Mouse (Mus musculus): ENCODE results near the gene Mindy4. TPM values are rescaled to one million over a fixed set of nuclear protein-coding genes. Genes with fewer than 3 reads are reported as not detected.
A peak's percentile ranks its signal among the peaks of the same experiment; 100 is the strongest.

Gene Mindy4
- total RNA-seq, 2 experiments from 2014 or later, result 4.9 to 5.7 TPM

DNA sequence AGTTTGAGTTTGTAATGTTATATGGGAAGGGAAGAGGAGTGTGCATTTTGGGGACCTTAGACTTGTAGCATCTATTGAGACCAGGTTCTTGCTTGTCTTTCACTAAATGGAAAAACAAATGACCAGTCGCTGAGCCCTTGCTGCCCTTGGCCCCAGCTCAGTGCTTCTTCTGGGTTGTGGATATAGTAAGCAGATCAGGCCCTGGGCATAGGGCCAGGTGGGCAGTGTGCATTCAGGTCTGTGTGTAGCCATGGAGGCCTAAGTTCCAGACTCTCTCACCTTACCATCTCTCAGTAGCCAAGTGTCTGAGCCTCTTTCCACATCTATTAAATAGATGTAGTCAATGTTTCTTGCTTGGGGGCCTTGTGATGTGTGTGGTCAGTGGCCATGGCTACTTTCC lies 92.1 kb downstream of the Mindy4 start:
- DNase-seq (ENCODE audit: low spot score in 2 of 2), result no peak

DNA sequence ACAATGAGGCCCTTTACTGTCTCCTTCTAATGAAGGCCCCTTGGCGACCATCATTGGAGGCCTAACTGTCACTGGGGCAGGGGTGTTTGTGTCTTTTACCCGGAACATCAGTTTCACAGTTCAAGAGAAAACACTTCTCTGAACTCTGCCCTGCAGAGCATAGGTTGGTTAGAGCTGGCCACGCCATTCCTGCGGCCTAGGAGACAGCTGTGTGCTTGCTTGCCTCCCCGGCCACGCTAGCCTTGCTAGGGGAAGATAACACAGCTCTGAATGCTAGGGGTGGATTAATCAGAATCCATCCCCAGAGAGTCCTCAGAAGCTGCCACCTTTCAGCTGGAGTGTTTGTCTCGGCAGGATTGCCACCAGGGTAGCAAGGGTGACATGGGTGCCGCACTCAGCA lies 96.3 kb downstream of the Mindy4 start:
- DNase-seq (ENCODE audit: low spot score in 2 of 2), result no peak

DNA sequence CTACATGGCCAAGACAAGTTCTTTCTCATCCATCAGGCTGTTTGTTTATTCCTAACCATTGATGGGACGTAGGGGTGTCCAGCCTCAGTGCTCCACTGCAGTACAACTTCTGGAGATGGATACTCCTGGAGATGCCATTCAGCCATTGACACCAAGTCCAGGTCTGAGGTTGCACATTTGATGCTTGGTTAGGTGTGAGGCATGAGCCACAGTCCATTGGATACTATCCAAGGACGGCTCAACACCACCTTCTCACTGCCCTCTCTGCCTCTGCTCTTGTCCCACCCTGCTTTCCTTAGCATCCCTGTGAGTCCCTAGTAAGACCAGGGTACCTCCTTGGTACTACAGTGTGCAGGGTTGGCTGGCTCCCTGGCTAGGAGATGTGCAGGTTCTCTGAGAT lies 96.7 kb downstream of the Mindy4 start:
- no peak for DNase-seq (ENCODE audit: low spot score in 2 of 2)

DNA sequence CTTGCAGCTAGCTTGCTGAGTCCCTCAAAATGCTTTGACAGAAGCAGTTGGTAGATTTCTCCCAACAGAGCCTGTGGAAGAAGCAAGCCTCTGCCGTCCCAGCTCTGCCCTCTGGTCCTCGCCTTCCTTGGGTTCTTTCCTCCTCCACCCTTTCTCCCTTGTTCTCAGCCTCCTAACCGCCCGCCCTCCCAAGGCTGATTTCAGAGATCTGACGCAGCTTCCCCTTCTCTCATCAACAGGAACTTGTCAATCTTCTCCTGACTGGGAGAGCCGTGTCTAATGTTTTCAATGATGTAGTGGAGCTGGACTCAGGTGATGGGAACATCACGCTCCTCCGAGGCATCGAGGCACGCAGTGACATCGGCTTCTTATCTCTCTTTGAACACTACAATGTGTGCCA lies 97.5 kb downstream of the Mindy4 start:
- DNase-seq (ENCODE audit: low spot score in 2 of 2), result no peak

DNA sequence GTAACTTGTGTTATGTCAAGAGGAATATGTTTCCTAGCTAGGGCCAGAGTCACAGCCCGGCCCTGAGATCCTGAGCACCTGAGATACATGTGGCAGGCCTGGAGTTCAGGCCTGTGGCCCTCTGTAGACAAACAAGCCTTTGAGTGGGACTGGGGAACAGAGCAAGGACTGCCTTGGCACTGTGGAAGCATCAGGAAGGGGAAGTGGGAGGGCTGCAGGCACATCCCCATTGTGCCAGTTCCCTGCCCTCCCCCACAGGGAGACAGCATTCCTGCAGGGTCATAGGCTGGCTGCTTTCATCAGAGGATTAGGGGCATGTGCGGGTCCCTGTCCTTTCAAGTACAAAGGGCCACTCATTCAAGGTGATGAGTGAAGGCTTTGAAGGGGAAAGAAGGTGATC lies 107.0 kb downstream of the Mindy4 start:
- no peak for DNase-seq (ENCODE audit: low spot score in 2 of 2)

DNA sequence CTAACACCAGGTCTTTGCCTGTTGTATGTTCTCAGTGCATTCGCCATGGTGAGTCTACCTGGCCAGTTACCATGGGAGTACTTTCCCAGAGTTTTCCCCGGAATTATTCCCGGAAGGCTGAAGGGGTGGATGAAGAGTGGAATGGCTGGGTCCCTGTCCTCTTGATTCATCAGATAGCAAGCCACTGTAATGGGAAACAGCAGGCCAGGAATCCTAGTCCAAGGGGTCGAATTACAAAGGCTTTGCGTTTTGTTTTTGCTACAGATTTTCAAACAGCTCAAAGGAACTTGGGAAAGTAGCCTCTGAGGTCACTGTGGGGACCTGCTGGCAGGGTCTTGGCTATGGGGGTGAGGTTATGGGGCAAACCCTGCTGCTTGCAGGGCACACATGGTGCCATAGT lies 108.8 kb downstream of the Mindy4 start:
- no peak for DNase-seq (ENCODE audit: low spot score in 2 of 2)

DNA sequence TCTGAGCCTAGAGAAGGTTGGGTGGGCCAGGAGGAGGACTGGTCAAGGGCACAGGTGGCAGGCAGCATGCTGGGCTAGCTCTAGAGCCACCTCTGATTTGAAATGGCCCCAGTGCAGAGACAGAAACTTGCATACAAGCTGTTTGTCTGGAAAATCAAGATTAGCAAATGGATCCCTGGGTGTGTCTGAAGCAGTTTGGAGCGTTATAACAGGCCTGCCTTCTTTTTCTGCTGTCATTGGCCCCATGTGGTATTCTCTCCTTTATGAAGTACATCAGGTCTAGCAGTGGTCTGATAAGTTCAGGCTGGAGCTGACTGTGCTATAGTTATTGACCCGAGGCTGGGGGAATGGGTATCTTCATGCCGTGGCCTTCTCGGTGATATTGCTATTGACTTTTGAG lies 110.7 kb downstream of the Mindy4 start:
- DNase-seq (ENCODE audit: low spot score in 2 of 2), result no peak

DNA sequence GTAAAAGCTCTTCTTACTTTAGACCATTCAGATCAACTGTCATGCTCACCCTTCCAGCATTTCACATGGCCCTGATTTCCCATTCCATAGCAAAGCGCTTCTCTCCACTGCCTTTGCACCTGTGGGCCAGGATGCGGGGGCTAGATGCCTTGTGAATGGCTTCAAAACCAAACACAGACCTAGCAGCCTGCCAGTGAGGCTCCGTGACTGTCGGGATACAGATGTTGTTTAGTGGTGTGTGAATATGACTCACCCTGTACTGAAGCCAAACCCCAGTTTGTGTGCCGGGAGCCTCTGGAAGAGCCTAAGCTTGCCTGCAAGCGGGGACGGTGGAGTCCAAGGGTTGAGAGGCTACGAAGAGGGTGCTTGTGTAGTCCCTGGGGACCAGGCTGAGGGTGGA lies 111.4 kb downstream of the Mindy4 start:
- DNase-seq (ENCODE audit: low spot score in 2 of 2), result no peak

DNA sequence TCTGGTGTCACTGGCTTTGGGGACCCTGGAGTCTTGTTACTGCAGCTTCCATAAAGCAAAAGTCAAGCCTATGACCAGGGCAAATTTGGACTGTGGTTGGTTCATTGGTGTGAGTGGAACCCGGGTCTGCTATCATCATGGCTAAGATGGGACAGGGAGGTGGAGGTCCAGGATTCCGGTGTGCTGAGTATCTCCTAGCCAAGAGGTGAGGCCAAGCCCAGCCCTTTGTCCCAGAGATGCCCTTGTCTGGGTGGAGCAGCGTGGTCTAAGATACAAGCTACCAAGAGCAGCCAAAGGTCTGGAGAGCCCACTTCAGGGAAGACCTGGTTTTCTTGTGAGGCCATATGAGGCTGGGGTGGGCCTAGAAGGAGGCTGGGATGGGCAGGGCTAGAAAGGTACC lies 115.4 kb downstream of the Mindy4 start:
- no peak for DNase-seq (ENCODE audit: low spot score in 2 of 2)

DNA sequence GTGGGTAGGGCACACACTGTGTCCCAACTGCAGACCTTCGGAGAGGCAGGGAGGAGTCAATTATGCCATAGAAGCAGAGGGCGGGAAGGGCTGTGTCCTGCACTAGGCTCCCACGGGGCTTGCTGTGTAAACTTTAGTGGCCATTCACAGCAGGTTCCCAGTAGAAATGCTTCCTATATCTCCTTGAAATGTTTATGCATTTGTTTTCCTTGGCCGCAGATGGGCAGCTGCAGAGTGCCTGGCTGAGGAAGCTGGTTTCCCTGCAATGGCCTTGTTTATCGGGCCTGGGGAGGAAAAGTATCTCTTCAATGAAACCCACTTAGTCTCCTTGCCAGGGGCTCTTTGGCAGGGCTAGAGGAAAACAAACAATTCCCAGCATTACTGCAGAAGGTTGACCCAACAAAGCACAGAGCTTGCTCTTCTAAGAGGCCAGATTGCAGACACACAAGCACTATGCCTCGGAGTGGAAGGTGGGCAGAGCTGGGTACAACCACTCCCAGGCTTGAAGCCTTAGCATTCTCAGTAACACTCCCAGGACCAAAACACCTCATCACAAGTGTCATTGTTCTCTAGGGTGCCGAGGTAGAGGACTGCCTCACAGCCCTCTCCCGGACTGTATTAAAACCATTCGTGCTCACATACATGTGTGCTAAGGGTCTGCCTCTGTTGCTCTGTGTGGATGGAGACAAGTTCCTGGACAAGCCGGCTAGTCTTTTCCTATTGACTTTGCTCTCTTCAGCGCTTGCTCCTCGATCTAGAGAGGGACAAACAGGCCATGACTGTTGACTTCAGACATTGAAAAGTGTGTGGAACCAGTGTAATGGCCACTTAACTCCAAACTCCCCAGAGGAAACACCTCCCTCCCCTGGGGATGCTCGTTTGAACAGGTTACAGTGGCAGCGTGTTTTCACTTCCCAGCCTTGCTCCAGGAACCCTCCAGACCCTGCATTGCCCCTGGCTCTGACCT lies 116.7 kb downstream of the Mindy4 start:
- DNase-seq (ENCODE audit: low spot score in 2 of 2), result no peak

DNA sequence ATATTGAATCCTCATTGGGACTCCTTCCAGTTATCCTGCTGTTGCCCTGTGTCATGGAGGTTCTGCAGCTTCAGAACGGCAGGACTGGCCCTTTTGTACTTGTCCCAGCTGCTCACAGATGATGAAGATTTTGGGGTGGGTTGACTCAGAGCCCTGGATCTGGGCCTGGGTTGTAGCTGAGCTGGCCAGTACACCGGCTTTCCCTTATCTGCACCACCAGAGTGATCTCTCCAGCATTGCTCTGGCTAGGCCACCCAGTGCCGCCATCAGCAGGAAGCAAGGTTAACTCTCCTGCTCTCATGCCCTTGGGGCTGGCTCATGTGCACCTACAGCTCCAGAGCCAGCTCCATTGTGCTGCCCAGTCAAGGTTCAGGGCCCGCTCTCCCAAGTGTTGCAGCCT lies 117.7 kb downstream of the Mindy4 start:
- no peak for DNase-seq (ENCODE audit: low spot score in 2 of 2)

DNA sequence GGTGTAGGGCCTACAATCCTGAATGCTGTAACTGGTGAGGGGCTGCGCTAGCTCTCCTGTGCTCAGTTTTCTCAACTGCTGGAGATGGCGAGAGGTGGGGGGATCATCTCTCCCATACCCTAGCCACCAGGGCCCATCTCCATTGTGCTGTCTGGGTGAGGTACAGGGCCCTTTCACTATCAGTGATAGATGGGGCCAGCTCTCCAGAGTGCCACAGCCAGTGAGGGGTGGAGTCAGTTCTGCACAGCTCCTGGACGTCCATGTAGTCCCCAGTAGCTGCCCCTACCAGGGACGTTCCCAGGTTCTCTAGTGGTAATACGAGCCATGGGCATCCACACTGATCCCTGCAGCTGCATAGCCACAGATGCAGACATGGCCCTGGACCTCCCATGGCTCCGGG lies 118.3 kb downstream of the Mindy4 start:
- DNase-seq (ENCODE audit: low spot score in 2 of 2), result no peak

DNA sequence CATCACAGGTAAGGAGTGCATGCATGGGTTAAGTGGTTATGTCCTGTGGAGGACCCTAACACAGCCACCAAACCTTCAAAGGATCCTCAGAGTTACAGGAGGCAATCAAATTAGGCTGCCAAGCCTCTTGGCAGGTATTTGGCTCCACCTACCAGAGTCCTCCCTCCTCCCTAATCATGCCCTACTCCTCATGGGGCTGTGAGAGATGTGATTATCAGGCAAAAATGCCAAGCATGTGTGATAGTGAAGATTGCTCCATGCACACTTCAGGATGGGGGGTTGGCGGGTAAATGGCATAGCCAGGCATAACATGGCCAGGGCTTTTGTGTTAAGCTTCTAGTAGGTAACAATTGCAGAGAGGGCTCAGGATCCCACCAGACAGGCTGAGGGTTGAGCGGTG lies 119.8 kb downstream of the Mindy4 start:
- no peak for DNase-seq (ENCODE audit: low spot score in 2 of 2)

DNA sequence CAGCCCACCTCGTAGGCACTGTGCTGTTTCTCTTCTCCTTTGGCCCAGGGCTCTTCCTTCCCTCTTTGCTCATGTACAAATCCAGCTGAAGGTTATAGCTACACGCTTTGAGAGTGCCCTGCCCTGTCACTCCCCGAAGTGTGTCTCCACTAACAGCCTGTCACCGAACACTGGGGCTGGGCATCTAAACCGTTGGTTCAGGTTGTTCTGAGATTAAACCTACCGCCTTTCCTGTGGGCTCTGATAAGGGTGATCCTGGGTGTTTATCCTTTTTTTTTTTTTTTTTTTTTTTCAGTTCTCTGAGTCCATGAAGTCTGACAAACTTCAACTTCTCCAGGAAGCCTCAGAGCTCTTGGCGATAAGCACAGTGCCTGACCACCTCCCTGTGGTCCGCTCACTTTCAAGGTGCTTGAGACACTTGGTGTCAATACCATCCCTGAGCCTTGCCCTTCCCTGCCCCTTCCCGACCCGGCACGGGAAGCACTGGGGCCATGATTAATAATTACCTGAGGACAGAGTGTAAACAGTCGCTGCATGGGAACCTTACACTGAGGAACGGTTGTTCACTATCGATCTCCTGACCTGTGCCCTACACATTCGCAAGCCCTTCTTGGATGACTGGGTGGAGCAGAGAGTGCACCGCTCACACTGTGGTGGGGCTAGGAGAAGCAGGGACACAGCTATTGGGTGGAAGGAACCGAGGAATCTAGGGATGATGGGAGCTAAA lies 120.9 kb downstream of the Mindy4 start:
- DNase-seq (ENCODE audit: low spot score in 2 of 2), result no peak

DNA sequence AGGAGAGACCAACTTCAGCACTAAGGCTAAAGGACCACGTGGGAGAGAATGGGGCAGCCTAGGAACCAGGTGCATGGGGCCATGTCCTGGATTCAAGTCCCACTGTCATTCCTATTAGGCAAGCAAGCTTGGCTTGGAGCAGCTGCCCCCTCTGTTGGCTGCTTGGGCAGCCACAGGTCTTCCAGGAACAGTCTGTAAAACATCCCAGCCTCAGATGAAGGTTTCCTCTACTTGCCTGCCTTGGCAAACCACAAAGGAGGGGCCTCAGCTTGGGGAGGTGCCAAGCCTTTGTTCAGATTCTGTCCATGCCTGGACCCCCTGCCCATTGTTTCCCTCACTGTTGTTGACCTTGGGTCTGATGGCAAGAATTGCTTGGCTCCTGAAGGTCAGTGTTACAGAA lies 121.6 kb downstream of the Mindy4 start:
- no peak for DNase-seq (ENCODE audit: low spot score in 2 of 2)

DNA sequence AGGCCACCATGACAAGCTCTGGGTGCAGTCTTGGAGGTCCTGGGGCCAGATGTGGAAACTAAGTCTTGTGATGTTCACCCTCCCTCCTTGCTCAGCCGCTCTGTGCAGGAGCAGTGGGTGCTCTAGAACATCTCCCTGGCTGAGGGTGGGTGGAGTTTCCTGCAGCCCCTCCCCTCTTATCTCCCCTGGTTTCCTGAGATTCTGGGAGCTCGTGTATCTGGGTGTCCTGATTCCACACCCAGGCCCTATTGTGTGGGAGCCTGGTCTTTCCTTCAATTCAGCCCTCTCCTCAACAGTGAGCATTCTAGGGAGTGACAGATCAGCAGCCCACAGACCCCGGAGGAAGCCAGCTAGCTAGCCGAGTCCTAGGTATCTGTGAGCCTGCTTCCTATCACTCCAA lies 123.1 kb downstream of the Mindy4 start:
- DNase-seq (ENCODE audit: low spot score in 2 of 2), result no peak

DNA sequence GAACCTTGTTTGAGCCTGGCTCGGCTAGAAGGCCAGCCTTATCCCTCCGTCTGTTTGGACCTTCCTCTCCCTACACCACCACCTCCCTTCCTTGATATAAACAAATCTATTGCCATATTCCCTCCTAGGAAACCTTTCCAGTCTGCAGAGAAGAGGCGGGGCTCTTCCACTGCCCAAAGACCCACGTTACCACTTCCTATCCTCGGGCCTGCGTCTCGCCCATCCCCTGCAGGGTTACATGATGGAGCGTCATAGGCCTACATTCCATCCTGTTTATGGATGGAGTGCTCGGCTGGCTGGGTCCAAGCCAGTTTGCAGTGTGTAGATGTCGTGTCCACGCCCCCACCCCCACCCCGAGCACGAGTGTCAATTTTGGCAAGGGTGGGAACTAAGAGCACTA lies 124.1 kb downstream of the Mindy4 start:
- no peak for DNase-seq (ENCODE audit: low spot score in 2 of 2)

DNA sequence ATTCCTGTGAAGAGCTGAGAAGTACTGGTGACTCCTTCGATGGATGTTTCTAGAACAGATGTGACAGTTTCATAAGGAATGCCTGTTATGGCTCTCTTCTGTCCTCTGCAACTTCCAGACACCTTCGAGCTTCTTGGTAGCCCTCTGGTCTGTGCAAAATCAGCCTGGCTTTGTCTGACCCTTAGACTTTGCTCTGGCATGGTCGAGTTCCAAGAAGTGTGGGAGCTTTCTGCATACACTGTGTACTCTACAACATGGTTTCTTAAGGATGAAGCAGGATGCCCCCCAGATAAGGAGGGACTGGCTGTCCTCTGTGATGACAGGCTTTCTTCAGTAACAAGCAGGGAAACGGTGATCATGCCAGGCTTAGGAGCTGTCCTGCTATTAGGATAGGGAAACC lies 125.0 kb downstream of the Mindy4 start:
- DNase-seq (ENCODE audit: low spot score in 2 of 2), result no peak

DNA sequence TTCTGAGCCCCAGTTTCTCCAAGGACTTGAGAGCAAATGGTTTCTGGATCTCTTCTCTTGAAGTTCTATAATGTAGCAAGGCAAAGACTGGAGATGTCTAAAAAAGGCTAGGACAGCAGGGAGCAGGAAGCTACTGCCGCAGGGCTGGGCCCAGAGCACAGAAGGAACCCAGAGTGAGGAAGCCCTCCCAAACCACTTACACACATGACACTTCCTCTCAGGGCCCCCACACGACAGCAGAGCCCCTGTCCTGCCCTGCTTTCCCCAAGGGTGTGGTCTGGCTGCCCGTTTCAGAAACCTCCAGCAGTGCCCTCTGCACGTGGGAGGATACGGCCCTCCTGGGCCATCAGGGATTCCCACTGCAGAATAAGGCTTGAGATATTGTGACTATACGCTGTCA lies 128.1 kb downstream of the Mindy4 start:
- no peak for DNase-seq (ENCODE audit: low spot score in 2 of 2)

DNA sequence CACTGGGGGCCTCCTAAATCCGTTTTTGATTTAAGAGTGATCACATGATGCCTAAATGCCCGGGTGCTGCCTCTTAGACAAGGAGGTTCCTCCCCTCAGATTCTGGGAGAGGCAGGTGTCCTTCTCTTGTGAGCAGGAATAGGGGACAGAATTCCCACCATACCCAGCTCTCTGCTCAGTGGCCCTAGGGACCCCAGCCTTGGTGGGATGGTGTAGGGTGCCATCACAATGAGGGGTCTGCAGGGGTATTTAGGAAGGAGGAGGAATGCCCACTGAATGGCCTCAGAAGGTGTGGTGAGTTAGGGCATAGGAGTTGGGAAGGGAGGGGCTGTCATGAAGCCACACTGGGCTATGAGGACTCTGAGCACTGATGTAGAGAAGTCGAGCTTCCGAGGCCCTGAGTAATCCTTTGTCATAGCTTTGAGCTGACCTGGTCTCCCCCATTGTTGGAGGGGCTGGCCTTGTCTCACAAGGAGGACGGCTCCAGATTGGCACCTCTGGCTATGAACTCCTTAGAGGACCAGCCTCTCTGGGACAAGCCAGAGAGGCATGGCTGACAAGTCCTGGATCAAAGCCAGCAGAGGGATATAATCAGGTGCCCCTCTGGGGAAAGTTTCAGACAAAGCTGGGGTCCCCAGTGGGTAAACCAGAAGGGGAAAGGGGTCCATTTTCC lies 129.1 kb downstream of the Mindy4 start:
- no peak for DNase-seq (ENCODE audit: low spot score in 2 of 2)

DNA sequence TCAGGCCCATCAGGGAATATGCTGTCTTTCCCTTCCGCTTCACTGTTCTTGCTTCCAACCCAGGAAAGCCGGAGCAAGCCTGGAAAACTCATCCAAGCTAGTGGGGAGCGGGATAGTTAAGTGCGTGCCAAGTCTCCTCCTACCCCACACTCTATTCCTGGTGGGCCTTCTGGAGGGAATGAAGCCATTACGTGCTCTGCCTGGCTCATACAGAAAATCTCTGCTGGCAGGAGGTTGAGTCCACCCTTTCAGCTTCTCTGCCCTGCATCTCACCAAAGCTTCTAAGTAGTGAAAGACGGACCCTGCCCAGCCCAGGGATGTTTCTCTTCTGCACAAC lies 129.6 kb downstream of the Mindy4 start:
- DNase-seq (ENCODE audit: low spot score in 2 of 2), result no peak

DNA sequence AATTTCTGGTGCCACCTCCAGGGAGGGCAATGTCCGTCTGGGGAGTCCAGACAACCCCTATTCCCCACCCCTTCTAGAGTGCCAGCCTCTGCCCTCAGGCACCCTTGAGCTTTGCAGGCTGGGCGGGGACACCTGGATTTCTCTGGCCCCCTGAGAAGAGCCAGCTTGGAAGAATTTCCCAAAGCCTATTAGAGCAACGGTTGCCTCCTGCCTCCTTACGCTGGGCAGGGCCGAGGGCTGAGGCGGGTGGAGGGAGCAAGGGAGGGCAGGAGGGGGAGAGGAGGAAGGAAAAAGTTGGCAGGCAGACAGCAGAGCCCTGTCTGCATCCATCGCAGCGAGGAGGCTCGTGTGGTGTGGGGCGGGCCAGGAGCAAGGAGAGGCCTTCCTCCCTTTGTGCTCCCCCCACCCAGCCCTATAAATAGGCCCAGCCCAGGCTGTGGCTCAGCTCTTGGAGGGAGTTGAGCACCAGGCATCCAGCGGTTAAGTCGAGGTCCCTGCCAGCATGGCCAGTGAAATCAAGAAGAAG lies 132.9 kb downstream of the Mindy4 start, which contains the start of gene Aqp1:
Aqp1 (plus strand) TSS at position 444 of the 526 bp plus-strand sequence.
- peak in 1 of 2 experiments; percentile 26 for DNase-seq (ENCODE audit: low spot score in 2 of 2)
